Mouse (Mus musculus) layer of hippocampus, adult 11-12 months (tissue): ENCODE measurements around the gene Gmeb1.
A peak's percentile ranks its signal among the peaks of the same experiment; 100 is the strongest.
"Not testable (repeated sequence)": the region's sequence is repeated elsewhere in the genome, so short reads cannot be mapped to it uniquely, and the experiment has no call there.

Experiments
- DNase-seq: peaks from one replicate; pipeline ENCODE4 v3.0.0; 2022; ENCODE audit warnings: low spot score

The Gmeb1 gene

GRCm38 (mm10) chr4:132261514-132262357, at the start of gene Gmeb1:
Gmeb1 (minus strand) TSS chr4:132261602.
- DNase-seq = peak; percentile 77

- DNase-seq = peak; percentile 58
Observed at GRCm38 (mm10) chr4:132309849-132310472, 48.6 kb upstream of the Gmeb1 start.

GRCm38 (mm10) chr4:132309140-132309848, 47.9 kb upstream of the Gmeb1 start:
- peak; percentile 32 for DNase-seq

- peak; percentile 93 for DNase-seq
Observed at GRCm38 (mm10) chr4:132308437-132309139, 47.2 kb upstream of the Gmeb1 start.

GRCm38 (mm10) chr4:132306004-132306403, 44.6 kb upstream of the Gmeb1 start:
- DNase-seq = no peak

- no peak for DNase-seq
Observed at GRCm38 (mm10) chr4:132305276-132305675, 43.9 kb upstream of the Gmeb1 start.

GRCm38 (mm10) chr4:132303484-132303883, 42.1 kb upstream of the Gmeb1 start:
- DNase-seq = not testable (repeated sequence)

- DNase-seq = peak; percentile 57
Observed at GRCm38 (mm10) chr4:132302939-132303479, 41.6 kb upstream of the Gmeb1 start, which contains the start of gene Rab42. Rab42 (minus strand) TSS chr4:132303385.

GRCm38 (mm10) chr4:132301965-132302938, 40.9 kb upstream of the Gmeb1 start:
- no peak for DNase-seq

- DNase-seq = no peak
Observed at GRCm38 (mm10) chr4:132301486-132301885, 40.1 kb upstream of the Gmeb1 start.

GRCm38 (mm10) chr4:132299849-132300248, 38.4 kb upstream of the Gmeb1 start:
- DNase-seq = no peak

GRCm38 (mm10) chr4:132295696-132296390, 34.4 kb upstream of the Gmeb1 start:
- no peak for DNase-seq

GRCm38 (mm10) chr4:132293682-132294240, 32.4 kb upstream of the Gmeb1 start:
- DNase-seq = no peak

- DNase-seq = peak; percentile 56
Observed at GRCm38 (mm10) chr4:132292988-132293387, 31.6 kb upstream of the Gmeb1 start.

GRCm38 (mm10) chr4:132291624-132292335, 30.4 kb upstream of the Gmeb1 start:
- no peak for DNase-seq

- no peak for DNase-seq
Observed at GRCm38 (mm10) chr4:132291056-132291455, 29.7 kb upstream of the Gmeb1 start.

GRCm38 (mm10) chr4:132288840-132289239, 27.4 kb upstream of the Gmeb1 start:
- DNase-seq = not testable (repeated sequence)

- no peak for DNase-seq
Observed at GRCm38 (mm10) chr4:132275949-132276348, 14.5 kb upstream of the Gmeb1 start.
